Comparison of ENCODE assay signal across 8 mouse cellular contexts in genomic region chr5:125164465-125165167, GRCm38 (mm10). TPM values are rescaled to one million over a fixed set of nuclear protein-coding genes. Genes with fewer than 3 reads are reported as not detected.
DNase-seq lines count a peak whose midpoint lies in the region; ATAC-seq and TF ChIP-seq lines count a peak whose summit lies in the region.

No protein-coding gene starts in this region.

- H3K27ac ChIP-seq in hindbrain, postnatal 0 days: peak overlapping the region; percentile 69
- peak overlapping the region; percentile 78 for H3K27ac ChIP-seq in lung, embryonic 15.5 days
- peak overlapping the region; percentile 78 for H3K27ac ChIP-seq in stomach, embryonic 16.5 days (ENCODE audit: low read length)

- no peak overlapping the region for H3K9ac ChIP-seq in hindbrain, postnatal 0 days (replicated peaks; ENCODE audit: low read length)
- no peak overlapping the region for H3K9ac ChIP-seq in lung, embryonic 15.5 days
- peak overlapping the region; percentile 16; the same call in 1 of the 2 replicates for H3K9ac ChIP-seq in stomach, embryonic 16.5 days (ENCODE audit: low read length)

- peaks cover 48% of the 10 kb centered on the region for H3K4me1 ChIP-seq in hindbrain, postnatal 0 days (ENCODE audit: insufficient read depth, low read length)
- H3K4me1 ChIP-seq in lung, embryonic 15.5 days: peaks cover 73% of the 10 kb centered on the region
- peaks cover 75% of the 10 kb centered on the region for H3K4me1 ChIP-seq in stomach, embryonic 16.5 days (ENCODE audit: control insufficient read depth, insufficient read depth, low read length)

- H3K36me3 ChIP-seq in hindbrain, postnatal 0 days (ENCODE audit: insufficient read depth, low read length): no peaks in the 10 kb centered on the region
- no peaks in the 10 kb centered on the region for H3K36me3 ChIP-seq in lung, embryonic 15.5 days
- no peaks in the 10 kb centered on the region for H3K36me3 ChIP-seq in stomach, embryonic 16.5 days (ENCODE audit: control insufficient read depth, insufficient read depth, low read length)

- peak; percentile 67 for ATAC-seq in hindbrain, postnatal 0 days
- ATAC-seq in lung, embryonic 15.5 days (ENCODE audit: borderline replicate concordance, extremely low read depth, low FRiP score, low TSS enrichment): peak; percentile 58; the same call in 1 of the 2 replicates
- ATAC-seq in stomach, embryonic 16.5 days (ENCODE audit: insufficient read depth, low FRiP score): peak; percentile 39

- H3K4me3 ChIP-seq in hindbrain, postnatal 0 days (ENCODE audit: low read length): no peak overlapping the region
- H3K4me3 ChIP-seq in lung, embryonic 15.5 days: no peak overlapping the region
- no peak overlapping the region for H3K4me3 ChIP-seq in stomach, embryonic 16.5 days (replicated peaks; ENCODE audit: low read length)

- DNase-seq in heart, adult 11 months: peak; percentile 98
- no peak for DNase-seq in heart, adult 8-10 months (ENCODE audit: low spot score)
- DNase-seq in cerebellum, adult 18-20 months: peak; percentile 68 to 73
- DNase-seq in gastrocnemius, postnatal 14 days: peak; percentile 87
- DNase-seq in hindbrain, postnatal 0 days (ENCODE audit: low spot score): peak; percentile 83
- DNase-seq in right cerebral cortex, postnatal 4 days: no peak

- WGBS in hindbrain, postnatal 0 days: 24% methylated on average over 12 of the region's 12 CpGs
- 26% methylated on average over 12 of the region's 12 CpGs for WGBS in lung, embryonic 15.5 days
- 24% methylated on average over 12 of the region's 12 CpGs for WGBS in stomach, embryonic 16.5 days

- no peaks in the 10 kb centered on the region for H3K9me3 ChIP-seq in hindbrain, postnatal 0 days (ENCODE audit: low read length)
- H3K9me3 ChIP-seq in lung, embryonic 15.5 days: no peaks in the 10 kb centered on the region
- H3K9me3 ChIP-seq in stomach, embryonic 16.5 days (replicated peaks; ENCODE audit: control insufficient read depth, low read length): no peaks in the 10 kb centered on the region

- intact Hi-C loops in gastrocnemius, postnatal 14 days (cut with DNase I; ENCODE audit: low total_unique reads): no loop called here

- H3K4me2 ChIP-seq in hindbrain, postnatal 0 days (ENCODE audit: low read depth, low read length): no peak overlapping the region
- no peak overlapping the region for H3K4me2 ChIP-seq in lung, embryonic 15.5 days
- H3K4me2 ChIP-seq in stomach, embryonic 16.5 days (ENCODE audit: low read depth, low read length): no peak overlapping the region

- TF ChIP-seq CTCF in hindbrain, postnatal 0 days (IDR thresholded peaks at IDR 0.05; ENCODE audit: low read depth): peak; percentile 23; the same call in 1 of the 2 replicates

- H3K27me3 ChIP-seq in hindbrain, postnatal 0 days (ENCODE audit: insufficient read depth, low read length): no peaks in the 10 kb centered on the region
- H3K27me3 ChIP-seq in lung, embryonic 15.5 days: no peaks in the 10 kb centered on the region
- H3K27me3 ChIP-seq in stomach, embryonic 16.5 days (ENCODE audit: control insufficient read depth, insufficient read depth, low read length): no peaks in the 10 kb centered on the region

RNA-seq across cellular contexts. Expression of gene Ncor2, which starts 14.4 kb away (rescaled TPM):
- 10 to 100 TPM; 81.6 to 92.4 (median 84.5) TPM for total RNA-seq in heart, adult 8-10 months (2022)
- 10 to 100 TPM; 85.9 to 97.7 TPM for total RNA-seq in gastrocnemius, postnatal 14 days (2021)
- 35.4 and 37.5 TPM in 2 replicates for total RNA-seq in hindbrain, postnatal 0 days (2014; rRNA removed)
- polyA plus RNA-seq in hindbrain, postnatal 0 days (2015; fragmentation: Nextera tagmentation; extraction: Ambion mirVana): 20.9 and 22.7 TPM in 2 replicates
- polyA plus RNA-seq in lung, embryonic 15.5 days (2015; fragmentation: Nextera tagmentation; extraction: Ambion mirVana): 28.7 and 30.5 TPM in 2 replicates
- polyA plus RNA-seq in stomach, embryonic 16.5 days (2015; fragmentation: Nextera tagmentation; extraction: Ambion mirVana): 21.4 and 24.6 TPM in 2 replicates

Comparison
In these comparisons a context has a peak if more than half of its experiments do, and no peak if none do; other contexts are left out.
1. DNase-seq: peak in heart, adult 11 months (single experiment), cerebellum, adult 18-20 months (2 of 2), gastrocnemius, postnatal 14 days (single experiment) and hindbrain, postnatal 0 days (single experiment); none in heart, adult 8-10 months (single experiment) and right cerebral cortex, postnatal 4 days (single experiment).
2. Peak in every context shown above with its lines, with median percentiles within 50 percentile points of each other: ATAC-seq and H3K27ac ChIP-seq.